Mouse (Mus musculus) lung, postnatal 0 days (tissue): ENCODE data around the gene Comtd1. TPM values are rescaled to one million over a fixed set of nuclear protein-coding genes. Genes with fewer than 3 reads are reported as not detected.
A peak's percentile ranks its signal among the peaks of the same experiment; 100 is the strongest.

ENCODE experiments used
- ATAC-seq: fragments of 200-750 bp; cut with Nextera tagmentation; 2 replicates; pipeline ENCODE4 v1.8.0; 2017; ENCODE audit warnings: moderate library complexity
- DNase-seq: peaks from one replicate; pipeline ENCODE4 v3.0.0-alpha.2; 2016; ENCODE audit warnings: low spot score
- H3K27ac ChIP-seq: fragments of 300-500 bp; sonication (generic); 2 replicates; pipeline ENCODE4 v1.5.1; 2014; ENCODE audit warnings: antibody characterized with exemption, mild to moderate bottlenecking, low read length, mixed read lengths
- H3K27me3 ChIP-seq: fragments of 300-500 bp; sonication (generic); replicated peaks from 2 replicates; pipeline ENCODE4 v1.6.1; 2014; ENCODE audit warnings: low read length, mixed read lengths; ENCODE audit not compliant: insufficient read depth
- H3K36me3 ChIP-seq: fragments of 300-500 bp; sonication (generic); 2 replicates; pipeline ENCODE4 v1.6.1; 2014; ENCODE audit warnings: low read length, mixed read lengths; ENCODE audit not compliant: insufficient read depth
- H3K4me1 ChIP-seq: fragments of 300-500 bp; sonication (generic); 2 replicates; pipeline ENCODE4 v1.6.1; 2014; ENCODE audit warnings: antibody characterized with exemption, low read depth, low read length, mixed read lengths; ENCODE audit not compliant: insufficient read depth
- H3K4me2 ChIP-seq: fragments of 300-500 bp; sonication (generic); replicated peaks from 2 replicates; pipeline ENCODE4 v1.6.1; 2014; ENCODE audit warnings: low read depth, mild to moderate bottlenecking, low read length, moderate library complexity, mixed read lengths
- H3K4me3 ChIP-seq: fragments of 300-500 bp; sonication (generic); 2 replicates; pipeline ENCODE4 v1.5.1; 2014; ENCODE audit warnings: low read depth, low read length
- H3K9ac ChIP-seq: fragments of 300-500 bp; sonication (generic); replicated peaks from 2 replicates; pipeline ENCODE4 v1.6.1; 2014; ENCODE audit warnings: low read depth, mild to moderate bottlenecking
- H3K9me3 ChIP-seq: fragments of 300-500 bp; sonication (generic); 2 replicates; pipeline ENCODE4 v1.6.1; 2016; ENCODE audit warnings: low read length, mixed read lengths
- CTCF ChIP-seq: IDR thresholded peaks from 2 replicates; pipeline ENCODE4 v1.5.1; 2016; ENCODE audit warnings: antibody characterized with exemption, mild to moderate bottlenecking
- EP300 ChIP-seq: IDR thresholded peaks from 2 replicates; pipeline ENCODE4 v1.6.1; 2016; ENCODE audit warnings: antibody characterized with exemption, mild to moderate bottlenecking, control low read depth
- WGBS: fragments of 180-500 bp; shearing (Covaris S2); extraction: QIAGEN DNeasy Blood & Tissue Kit; methylation state at CpG from one replicate; pipeline ENCODE4 v1.1.7; 2014; 5-methylcytosine and 5-hydroxymethylcytosine counted together
- polyA plus RNA-seq: library from polyadenylated mRNA; unstranded; fragments of >200 nt; fragmentation: Nextera tagmentation; extraction: Ambion mirVana; gene quantifications from 2 replicates; pipeline ENCODE4 v1.2.1, GENCODE M21; 2015

Gene Comtd1
- polyA plus RNA-seq, 1 experiment from 2014 or later: 13.0 TPM

DNA sequence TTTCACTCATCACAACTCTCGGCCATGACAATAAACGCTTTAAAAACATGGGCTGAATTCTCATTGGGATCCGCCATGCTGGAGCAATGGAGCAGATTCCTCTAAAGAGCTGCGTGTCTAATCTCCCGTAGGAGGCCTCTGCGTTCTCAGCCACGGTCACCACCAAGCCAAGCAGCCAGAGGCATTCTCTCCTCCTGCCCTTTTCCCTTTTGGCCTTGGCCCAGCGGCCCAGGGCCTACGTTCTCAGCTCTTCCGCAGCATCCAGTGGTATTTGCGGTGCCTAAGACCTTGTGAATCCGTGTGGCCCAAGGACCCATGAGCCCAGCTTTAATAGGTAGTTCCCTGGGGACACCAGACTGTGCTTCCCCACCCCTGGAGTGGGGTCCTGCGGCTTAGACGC, 8.1 kb upstream of the Comtd1 start:
- Histone ChIP-seq H3K27me3 (no peaks in the 10 kb centered on the region), H3K4me3 (no peak overlapping the region), H3K27ac (no peak overlapping the region), H3K9ac (no peak overlapping the region), H3K36me3 (no peaks in the 10 kb centered on the region), H3K4me1 (peaks cover 19% of the 10 kb centered on the region; the same call in 1 of the 2 replicates), H3K9me3 (no peaks in the 10 kb centered on the region), H3K4me2 (no peak overlapping the region)
- 90% methylated on average over 14 of the region's 14 CpGs for WGBS
- DNase-seq (no peak), ATAC-seq (no peak)
- TF ChIP-seq CTCF: no peak
- no peak for TF ChIP-seq EP300

DNA sequence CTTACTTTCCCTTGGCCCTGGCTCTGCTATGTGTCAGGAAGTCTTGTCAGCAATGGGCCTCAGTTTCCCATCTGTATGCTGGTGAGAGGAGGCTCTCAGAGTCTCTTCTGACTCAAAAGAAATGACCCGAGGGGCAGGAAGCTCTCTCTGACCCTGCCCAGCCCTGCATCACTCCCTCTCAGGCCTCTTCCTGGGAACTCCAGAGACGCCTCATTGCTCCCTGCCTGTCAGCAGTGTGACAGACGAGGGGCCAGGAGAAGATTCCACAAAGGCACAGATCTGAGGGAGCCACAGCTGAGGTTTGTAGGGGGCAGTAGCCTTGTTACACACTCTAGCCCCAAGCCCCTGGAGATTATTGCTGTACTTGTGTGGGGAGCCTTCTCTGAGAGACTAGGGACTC, 7.2 kb upstream of the Comtd1 start:
- Histone ChIP-seq H3K9ac (no peak overlapping the region), H3K9me3 (no peaks in the 10 kb centered on the region), H3K27me3 (no peaks in the 10 kb centered on the region), H3K36me3 (no peaks in the 10 kb centered on the region), H3K4me3 (no peak overlapping the region), H3K27ac (no peak overlapping the region), H3K4me1 (peaks cover 19% of the 10 kb centered on the region; the same call in 1 of the 2 replicates), H3K4me2 (no peak overlapping the region)
- ATAC-seq: no peak
- no peak for DNase-seq
- 56% methylated on average over 3 of the region's 3 CpGs for WGBS
- TF ChIP-seq CTCF: no peak
- no peak for TF ChIP-seq EP300

DNA sequence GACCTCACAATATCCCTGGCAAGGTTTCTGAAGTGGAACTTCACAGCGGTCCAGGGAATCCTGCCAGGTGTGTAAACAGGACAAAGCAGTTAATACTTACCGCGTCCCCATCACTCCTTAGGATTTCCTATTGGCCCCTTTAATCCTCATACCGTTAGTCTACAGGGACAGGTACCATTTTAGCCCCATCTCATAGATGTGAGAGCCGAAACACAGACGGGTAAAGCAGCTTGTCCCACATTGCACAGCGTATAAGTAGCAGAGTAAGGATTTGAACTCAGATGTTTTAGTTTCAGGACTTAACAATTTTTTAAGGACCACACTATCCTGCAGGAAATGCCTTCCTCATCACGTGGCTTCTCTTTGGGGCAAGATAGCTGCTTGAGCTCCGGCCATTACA, 5.5 kb upstream of the Comtd1 start:
- Histone ChIP-seq H3K4me1 (peaks cover 19% of the 10 kb centered on the region; the same call in 1 of the 2 replicates), H3K27me3 (no peaks in the 10 kb centered on the region), H3K4me3 (no peak overlapping the region), H3K9me3 (no peaks in the 10 kb centered on the region), H3K4me2 (peak overlapping the region; percentile 47; the same call in 1 of the 2 replicates), H3K27ac (no peak overlapping the region), H3K9ac (no peak overlapping the region), H3K36me3 (no peaks in the 10 kb centered on the region)
- no peak for DNase-seq
- ATAC-seq: no peak
- 46% methylated on average over 9 of the region's 9 CpGs for WGBS
- TF ChIP-seq EP300 (no peak), CTCF (no peak)

DNA sequence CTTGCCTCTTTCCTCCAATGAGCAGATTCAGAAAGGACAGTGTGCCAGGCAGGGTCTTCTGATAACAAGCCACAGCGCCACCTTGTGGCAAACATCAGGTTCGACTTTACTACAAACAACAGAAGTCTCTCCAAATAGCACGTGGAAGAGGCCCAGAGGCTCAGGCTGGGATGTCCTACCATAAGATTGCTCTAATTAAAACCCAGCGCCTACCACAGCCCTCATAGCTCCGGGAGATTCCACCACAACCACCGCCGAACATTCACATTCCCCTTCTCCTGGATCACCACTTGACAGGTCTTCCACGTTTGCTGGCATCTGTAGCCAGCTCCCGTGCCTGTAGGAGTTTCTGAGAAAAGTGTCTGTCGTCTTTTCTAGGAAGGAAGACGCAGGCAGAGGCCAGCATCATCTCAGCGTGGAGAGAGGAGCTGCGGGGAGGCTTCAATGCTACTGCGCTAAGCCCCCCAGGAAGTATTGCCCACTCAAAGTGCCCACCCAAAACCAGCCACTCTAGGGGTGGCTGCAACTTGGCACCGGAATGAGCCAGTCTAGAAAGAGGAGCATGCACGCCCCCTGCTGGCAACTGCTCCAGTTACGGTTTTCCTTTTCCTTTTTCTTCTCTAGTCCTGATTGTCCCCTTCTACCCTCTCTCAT, 4.8 kb upstream of the Comtd1 start:
- peak overlapping the region; percentile 47 for H3K4me2 ChIP-seq
- no peak overlapping the region for H3K9ac ChIP-seq
- H3K4me3 ChIP-seq: peak overlapping the region; percentile 12; the same call in 1 of the 2 replicates
- no peaks in the 10 kb centered on the region for H3K27me3 ChIP-seq
- 11% methylated on average over 17 of the region's 17 CpGs for WGBS
- TF ChIP-seq EP300: no peak
- TF ChIP-seq CTCF: peak; percentile 85
- H3K9me3 ChIP-seq: no peaks in the 10 kb centered on the region
- no peaks in the 10 kb centered on the region for H3K36me3 ChIP-seq
- H3K4me1 ChIP-seq: peaks cover 19% of the 10 kb centered on the region; the same call in 1 of the 2 replicates
- ATAC-seq (peak; percentile 37), DNase-seq (peak; percentile 90)
- H3K27ac ChIP-seq: 0 out of 2 replicates have a peak overlapping the region, but pooled peaks have one; percentile 20

DNA sequence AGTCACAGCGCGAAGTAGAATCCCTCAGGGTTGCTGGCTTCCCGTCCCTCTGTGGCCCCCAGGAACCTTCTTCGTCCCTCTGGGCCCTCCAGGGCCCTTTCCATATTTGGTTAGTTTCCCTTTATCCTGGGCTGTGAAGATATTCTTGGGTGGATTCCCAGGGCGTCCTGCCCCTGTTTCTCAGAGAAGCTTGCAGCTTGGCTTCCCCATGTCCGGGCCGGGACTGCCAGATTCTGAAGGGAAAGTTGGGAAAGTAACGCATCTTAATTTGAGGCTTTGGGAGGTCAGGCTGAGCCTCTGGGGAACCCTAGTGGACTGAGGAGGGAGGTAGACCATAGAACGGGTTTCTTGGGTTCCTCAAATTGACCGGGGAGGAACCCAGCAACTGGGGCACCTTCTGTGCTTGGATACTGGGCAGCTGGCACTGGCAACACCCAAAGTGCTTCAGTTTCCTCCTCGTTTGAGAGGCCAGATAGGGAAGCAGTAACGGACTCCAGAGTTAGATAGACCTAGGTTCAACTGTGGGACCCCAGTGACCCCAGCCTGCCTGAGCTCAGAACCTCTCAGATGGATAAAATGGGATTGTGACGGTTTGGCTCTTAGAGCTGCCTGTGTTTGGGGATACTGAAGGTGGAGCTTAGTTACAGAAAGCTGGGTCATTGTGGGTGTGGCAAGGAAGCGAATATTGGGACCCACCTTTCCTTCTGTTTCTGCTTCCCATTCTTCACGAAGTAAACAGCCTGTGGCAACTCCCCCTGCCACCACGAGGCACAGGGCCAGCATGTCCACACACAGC, 3.4 kb upstream of the Comtd1 start:
- ATAC-seq (no peak), DNase-seq (peak; percentile 41)
- 0 out of 2 replicates have a peak, but pooled peaks have one; percentile 6 for TF ChIP-seq CTCF
- TF ChIP-seq EP300: peak; percentile 66; the same call in 1 of the 2 replicates
- H3K27me3 ChIP-seq: no peaks in the 10 kb centered on the region
- 66% methylated on average over 16 of the region's 16 CpGs for WGBS
- peaks cover 26% of the 10 kb centered on the region; the same call in 1 of the 2 replicates for H3K4me1 ChIP-seq
- H3K4me3 ChIP-seq: no peak overlapping the region
- no peaks in the 10 kb centered on the region for H3K9me3 ChIP-seq
- no peak overlapping the region for H3K4me2 ChIP-seq
- H3K36me3 ChIP-seq: no peaks in the 10 kb centered on the region
- H3K27ac ChIP-seq: peak overlapping the region; percentile 64
- no peak overlapping the region for H3K9ac ChIP-seq

DNA sequence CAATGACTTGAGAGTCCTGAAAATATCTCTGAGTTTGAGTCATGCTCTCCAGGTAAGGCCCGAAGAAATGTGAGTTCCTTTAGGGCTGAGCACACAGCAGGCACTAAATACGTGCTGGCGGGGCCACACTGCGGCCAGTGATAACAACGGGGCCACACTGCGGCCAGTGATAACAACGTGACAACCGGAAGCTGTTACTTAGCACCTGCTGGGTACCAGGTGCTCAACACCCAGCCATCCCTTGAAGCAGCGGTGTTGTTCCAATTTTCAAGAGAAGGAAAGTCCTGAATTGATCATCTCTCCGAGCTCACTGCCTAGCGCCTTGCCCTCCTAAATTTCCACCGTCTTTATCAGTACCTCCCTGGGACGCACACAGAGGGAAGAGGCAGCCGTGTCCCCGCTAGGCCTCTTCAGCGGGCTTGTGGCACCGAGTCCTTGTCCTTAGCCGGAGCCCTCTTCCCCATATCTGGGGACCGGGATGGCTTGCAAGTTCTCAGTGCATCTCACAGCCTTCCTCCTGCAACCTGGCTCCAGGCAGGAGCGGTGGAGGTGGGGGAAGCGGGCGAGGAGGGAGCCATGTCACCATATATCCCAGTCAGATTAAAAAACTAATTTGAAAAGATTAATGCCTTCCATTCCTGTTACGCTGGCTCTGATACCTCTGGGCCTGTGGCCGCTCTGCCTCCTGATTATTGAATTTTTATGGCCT, 1.8 kb upstream of the Comtd1 start:
- Histone ChIP-seq H3K4me3 (no peak overlapping the region), H3K9me3 (no peaks in the 10 kb centered on the region), H3K9ac (no peak overlapping the region), H3K27ac (no peak overlapping the region), H3K4me1 (peaks cover 26% of the 10 kb centered on the region; the same call in 1 of the 2 replicates), H3K4me2 (no peak overlapping the region), H3K27me3 (no peaks in the 10 kb centered on the region), H3K36me3 (no peaks in the 10 kb centered on the region)
- DNase-seq (no peak), ATAC-seq (peak; percentile 3; the same call in 1 of the 2 replicates)
- WGBS: 67% methylated on average over 24 of the region's 24 CpGs
- TF ChIP-seq CTCF: no peak
- peak; percentile 22; the same call in 1 of the 2 replicates for TF ChIP-seq EP300
